Mouse (Mus musculus) retina, adult 2 months (tissue): ENCODE data around the gene Ror1.

Experiments
- DNase-seq: peaks from one replicate; pipeline ENCODE4 v3.0.0-alpha.2; 2012; ENCODE audit warnings: low read depth, low spot score

Ror1 gene

GRCm38 (mm10) chr4:100381760-100382159 lies 286.2 kb downstream of the Ror1 start:
- DNase-seq, result no peak

GRCm38 (mm10) chr4:100386272-100386988 lies 290.8 kb downstream of the Ror1 start:
- no peak for DNase-seq

- DNase-seq, result no peak
These were observed 294.8 kb downstream of the Ror1 start for GRCm38 (mm10) chr4:100390436-100390835.

GRCm38 (mm10) chr4:100391021-100391420 lies 295.4 kb downstream of the Ror1 start:
- no peak for DNase-seq

GRCm38 (mm10) chr4:100393374-100394061 lies 297.9 kb downstream of the Ror1 start:
- DNase-seq, result no peak

- no peak for DNase-seq
These were observed 299.8 kb downstream of the Ror1 start for GRCm38 (mm10) chr4:100395407-100395806.

- no peak for DNase-seq
These were observed 302.5 kb downstream of the Ror1 start for GRCm38 (mm10) chr4:100398079-100398478.

- DNase-seq, result no peak
These were observed 305.5 kb downstream of the Ror1 start for GRCm38 (mm10) chr4:100401078-100401477.

- DNase-seq, result no peak
These were observed 306.2 kb downstream of the Ror1 start for GRCm38 (mm10) chr4:100401581-100402470.

- peak; percentile 44 for DNase-seq
These were observed 311.8 kb downstream of the Ror1 start for GRCm38 (mm10) chr4:100407261-100407874.

- DNase-seq, result no peak
These were observed 313.9 kb downstream of the Ror1 start for GRCm38 (mm10) chr4:100409521-100409920.

- no peak for DNase-seq
These were observed 316.4 kb downstream of the Ror1 start for GRCm38 (mm10) chr4:100411841-100412539.

GRCm38 (mm10) chr4:100422756-100423155 lies 327.2 kb downstream of the Ror1 start:
- no peak for DNase-seq

- DNase-seq, result no peak
These were observed 330.5 kb downstream of the Ror1 start for GRCm38 (mm10) chr4:100426101-100426500.

- DNase-seq, result no peak
These were observed 333.8 kb downstream of the Ror1 start for GRCm38 (mm10) chr4:100429371-100429900.

- DNase-seq, result no peak
These were observed 339.9 kb downstream of the Ror1 start for GRCm38 (mm10) chr4:100435281-100436168.

GRCm38 (mm10) chr4:100436169-100436547 lies 340.6 kb downstream of the Ror1 start:
- DNase-seq, result no peak

- DNase-seq, result no peak
These were observed 351.3 kb downstream of the Ror1 start for GRCm38 (mm10) chr4:100446897-100447296.

- no peak for DNase-seq
These were observed 367.0 kb downstream of the Ror1 start for GRCm38 (mm10) chr4:100462493-100463120.
